Mouse (Mus musculus): ENCODE measurements at regions not wholly inside any gene's neighbourhood (a gene's known extent, or its start where the extent isn't known, plus 50 kb on each side); places are given as distances from the start of the nearest gene placed in this dataset.

- peak; percentile 68; the same call in 1 of the 2 replicates for ATAC-seq (replicated peaks; ENCODE audit: poor library complexity)
Measured at GRCm38 (mm10) chr11:19554947-19555770, 369.0 kb upstream of the Spred2 start.

DNA sequence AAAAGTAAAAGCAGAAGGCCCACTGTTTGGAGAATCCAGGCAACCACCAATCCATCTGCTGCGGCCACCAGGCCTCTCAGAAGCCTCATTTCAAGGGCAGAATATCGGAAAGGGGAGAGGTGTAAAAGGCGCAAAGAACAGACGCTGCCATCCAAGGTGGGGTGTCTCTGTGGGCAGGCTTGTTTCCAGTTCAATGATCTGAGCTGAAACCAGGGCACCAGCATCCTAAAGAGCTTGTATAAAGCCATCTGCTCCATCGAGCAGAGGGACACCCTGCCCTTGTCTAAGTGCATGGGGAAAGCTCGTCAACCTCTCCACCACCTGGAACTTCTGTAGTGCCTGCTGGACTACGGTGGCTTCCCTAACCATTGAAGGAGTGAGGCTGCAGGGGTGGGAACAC, 363.7 kb upstream of the Spred2 start:
- ATAC-seq (replicated peaks; ENCODE audit: poor library complexity), result no peak

DNA sequence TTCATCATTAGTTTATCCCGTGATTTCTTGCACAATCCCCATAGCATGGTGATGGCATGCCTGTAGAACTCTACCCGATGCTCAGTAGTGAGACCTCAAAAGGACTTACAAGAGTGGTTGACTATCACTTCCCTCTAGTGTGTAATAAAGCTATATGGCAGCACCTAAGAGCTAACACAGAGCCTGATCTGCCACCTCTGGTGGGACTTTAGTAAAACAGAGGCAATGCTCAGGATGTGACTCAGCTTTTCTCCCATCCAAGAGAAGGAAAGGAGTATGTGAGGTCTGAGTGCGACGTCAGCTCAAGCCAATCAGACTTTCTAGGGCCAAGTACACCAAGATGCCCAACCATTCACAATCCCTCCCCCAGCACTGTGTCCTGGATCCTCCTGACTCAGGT, 361.5 kb upstream of the Spred2 start:
- ATAC-seq (replicated peaks; ENCODE audit: poor library complexity), result 0 out of 2 replicates have a peak, but pooled peaks have one; percentile 14

GRCm38 (mm10) chr11:19585228-19585627, 338.9 kb upstream of the Spred2 start:
- ATAC-seq (replicated peaks; ENCODE audit: poor library complexity), result no peak

DNA sequence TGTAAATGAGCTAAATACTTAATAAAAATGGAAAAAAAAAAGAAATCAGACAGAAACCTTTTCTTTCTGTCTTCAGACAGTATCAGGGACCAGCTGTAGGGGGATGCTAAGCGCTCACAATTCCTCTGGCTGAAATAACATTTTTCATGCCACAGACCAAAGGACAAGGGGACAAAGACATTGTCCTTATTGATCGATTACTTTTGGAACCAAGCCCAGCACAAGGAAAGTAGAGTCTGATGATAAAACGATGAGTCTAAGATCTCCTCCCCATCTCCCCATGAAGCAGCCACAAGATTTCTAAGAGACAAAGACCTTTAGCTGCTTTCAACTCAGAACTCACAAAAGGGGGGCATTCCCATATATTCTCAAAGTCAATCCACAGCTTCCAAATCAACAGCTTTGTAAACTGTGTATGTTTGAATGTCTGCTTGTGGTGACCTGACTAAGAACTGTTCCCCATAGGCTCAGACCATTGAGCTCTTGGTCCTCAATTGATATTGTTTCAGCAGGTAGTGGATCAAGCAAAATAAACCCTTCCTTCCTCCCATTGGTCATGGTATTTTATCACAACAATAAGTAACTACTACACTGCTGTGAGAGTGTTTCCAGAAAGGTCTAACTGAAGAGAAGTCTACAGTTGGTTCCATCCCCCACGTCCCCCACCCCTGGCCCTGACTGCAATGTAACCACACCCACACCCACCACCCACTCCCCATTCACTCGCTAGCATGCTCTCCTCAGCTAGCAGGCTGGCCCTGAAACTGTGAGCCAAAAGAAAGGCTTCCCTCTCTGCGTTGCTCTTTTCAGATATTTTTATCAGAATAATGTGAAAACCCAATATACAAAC, 331.4 kb upstream of the Spred2 start:
- ATAC-seq (replicated peaks; ENCODE audit: poor library complexity), result no peak

- no peak for ATAC-seq (replicated peaks; ENCODE audit: poor library complexity)
Measured at GRCm38 (mm10) chr11:19595107-19595506, 329.1 kb upstream of the Spred2 start.

GRCm38 (mm10) chr11:19596336-19596735, 327.8 kb upstream of the Spred2 start:
- ATAC-seq (replicated peaks; ENCODE audit: poor library complexity), result no peak

GRCm38 (mm10) chr11:19599433-19599832, 324.7 kb upstream of the Spred2 start:
- no peak for ATAC-seq (replicated peaks; ENCODE audit: poor library complexity)

DNA sequence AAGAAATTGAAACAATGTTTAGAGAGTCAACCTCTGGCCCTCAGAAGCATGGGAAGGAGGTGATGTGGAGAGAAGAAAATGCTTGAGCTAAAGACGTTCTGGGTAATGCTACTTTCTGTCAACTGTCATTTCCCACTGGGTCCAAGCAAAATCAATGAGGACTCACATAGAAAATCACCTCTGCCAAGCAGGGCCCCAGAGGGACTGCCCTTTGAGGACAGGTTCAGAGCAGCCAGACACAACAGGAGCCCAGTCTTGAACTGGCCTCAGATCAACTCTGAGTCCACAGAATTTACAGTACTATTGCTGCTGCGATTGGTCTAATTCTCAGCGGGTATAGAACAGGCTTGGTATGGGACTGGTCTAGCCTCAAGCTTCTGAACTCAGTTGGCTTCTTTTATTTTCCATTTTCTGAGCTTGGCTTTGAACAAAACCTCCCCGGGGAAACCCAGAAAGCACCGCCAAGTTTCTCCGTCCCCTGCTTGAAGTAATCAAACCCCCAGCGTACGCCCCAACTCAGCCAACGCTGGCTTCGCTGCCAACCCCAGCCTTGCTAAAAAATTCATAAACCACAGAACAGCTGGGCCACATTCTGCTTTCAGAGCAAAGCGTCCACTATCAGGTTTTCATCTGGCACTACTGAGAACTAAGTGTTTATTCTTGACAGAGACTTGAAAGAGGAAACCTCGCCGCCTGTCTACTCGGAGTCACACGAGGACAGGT, 322.8 kb upstream of the Spred2 start:
- ATAC-seq (replicated peaks; ENCODE audit: poor library complexity), result no peak

GRCm38 (mm10) chr11:19602496-19602895, 321.7 kb upstream of the Spred2 start:
- ATAC-seq (replicated peaks; ENCODE audit: poor library complexity), result no peak

GRCm38 (mm10) chr11:19605602-19606001, 318.6 kb upstream of the Spred2 start:
- no peak for ATAC-seq (replicated peaks; ENCODE audit: poor library complexity)

DNA sequence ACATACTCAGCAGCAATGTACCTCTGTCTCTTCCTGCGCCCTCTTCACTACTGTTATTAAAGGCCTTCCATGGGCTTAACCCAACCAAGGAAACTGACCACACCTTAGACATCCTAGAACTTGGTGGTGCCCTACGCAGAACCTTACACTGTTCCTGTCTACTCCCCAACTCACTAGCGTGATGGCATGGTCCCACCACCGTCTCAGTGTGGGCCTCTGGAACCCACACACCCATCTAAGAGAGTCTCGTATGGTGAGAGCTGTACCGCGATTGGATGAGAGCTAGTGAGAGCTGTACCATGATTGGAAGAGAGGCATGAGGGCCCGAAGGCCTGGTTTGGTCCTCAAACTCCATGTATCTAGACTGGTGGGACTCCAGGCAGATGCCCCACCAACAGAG, 317.2 kb upstream of the Spred2 start:
- ATAC-seq (replicated peaks; ENCODE audit: poor library complexity), result no peak

- ATAC-seq (replicated peaks; ENCODE audit: poor library complexity), result peak; percentile 37; the same call in 1 of the 2 replicates
Measured at GRCm38 (mm10) chr11:19607941-19608340, 316.2 kb upstream of the Spred2 start.

DNA sequence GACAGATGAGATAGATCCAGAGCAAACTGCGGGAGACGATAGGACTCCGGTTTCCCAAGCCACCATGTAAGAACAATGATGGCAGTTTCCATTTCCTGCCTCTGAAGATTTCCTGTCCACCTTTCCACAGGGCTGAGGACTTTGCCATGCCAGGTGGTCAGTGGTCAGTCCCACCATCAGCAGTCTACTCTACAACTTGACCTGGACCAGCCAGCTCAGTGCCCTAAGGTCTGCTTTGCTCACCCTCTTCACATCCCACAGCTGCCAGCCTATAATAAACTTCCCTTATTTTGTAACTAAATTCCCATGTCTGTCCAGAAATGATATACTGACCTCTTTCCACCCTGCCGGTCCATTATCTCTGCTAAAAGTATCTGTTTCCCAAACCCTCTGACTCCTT, 315.7 kb upstream of the Spred2 start:
- ATAC-seq (replicated peaks; ENCODE audit: poor library complexity), result no peak

- no peak for ATAC-seq (replicated peaks; ENCODE audit: poor library complexity)
Measured at GRCm38 (mm10) chr11:19610559-19610958, 313.6 kb upstream of the Spred2 start.

DNA sequence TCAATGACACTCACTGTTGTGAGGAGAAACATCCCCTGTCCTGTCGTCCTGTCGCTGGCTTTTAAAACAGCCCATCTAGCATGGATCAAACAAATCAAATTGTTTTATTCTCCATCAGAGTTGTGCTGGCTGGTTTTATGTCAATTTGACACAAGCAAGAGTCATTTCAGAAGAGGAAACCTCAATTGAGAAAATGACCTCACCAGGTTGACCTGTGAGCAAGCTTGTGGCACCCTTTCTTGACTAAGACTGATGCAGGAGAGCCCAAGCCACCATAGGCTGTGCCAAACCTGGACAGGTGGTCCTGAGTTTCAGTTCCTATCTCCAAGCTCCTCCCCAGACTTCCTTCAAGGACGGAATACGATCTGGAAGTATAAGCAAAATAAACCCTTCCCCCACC, 313.0 kb upstream of the Spred2 start:
- no peak for ATAC-seq (replicated peaks; ENCODE audit: poor library complexity)

DNA sequence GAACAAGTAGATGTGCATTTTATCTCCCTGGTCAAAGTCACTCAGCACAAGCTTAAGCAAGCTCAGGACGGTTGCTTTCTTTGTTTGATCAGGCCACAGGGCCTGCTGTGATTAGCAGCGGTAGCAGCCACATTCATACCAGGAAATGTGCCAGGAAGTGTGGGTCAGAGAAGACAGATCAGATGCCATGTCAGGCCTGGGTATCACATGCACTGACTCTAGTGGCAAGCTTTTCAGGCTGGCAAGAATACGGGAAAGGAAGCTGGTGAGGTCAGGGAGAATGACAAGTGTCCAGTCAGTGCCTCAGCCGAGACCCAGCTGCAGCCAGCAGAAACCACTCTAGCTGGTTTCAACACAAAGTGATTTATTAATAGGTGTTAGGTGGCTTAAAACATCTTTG, 307.7 kb upstream of the Spred2 start:
- peak; percentile 77 for ATAC-seq (replicated peaks; ENCODE audit: poor library complexity)

DNA sequence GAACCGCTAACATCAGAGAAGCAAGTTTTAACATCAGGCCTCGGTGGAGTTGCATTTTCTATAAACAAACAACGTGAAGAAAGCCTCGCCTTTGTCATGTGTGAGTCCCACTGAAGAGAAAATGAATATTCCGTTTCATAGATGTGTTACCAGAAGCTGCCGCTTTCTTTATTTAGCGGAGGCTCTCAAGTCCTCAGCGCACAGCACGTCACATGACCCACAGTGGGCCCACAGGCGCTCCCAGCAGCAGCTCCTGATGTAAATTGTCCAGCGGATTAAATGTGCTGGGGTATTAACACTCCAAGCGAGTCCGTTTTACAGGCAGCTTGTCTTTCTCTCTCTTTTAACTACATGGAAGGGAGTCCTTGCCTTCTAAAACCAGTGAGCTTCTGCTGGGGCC, 304.7 kb upstream of the Spred2 start:
- ATAC-seq (replicated peaks; ENCODE audit: poor library complexity), result no peak

DNA sequence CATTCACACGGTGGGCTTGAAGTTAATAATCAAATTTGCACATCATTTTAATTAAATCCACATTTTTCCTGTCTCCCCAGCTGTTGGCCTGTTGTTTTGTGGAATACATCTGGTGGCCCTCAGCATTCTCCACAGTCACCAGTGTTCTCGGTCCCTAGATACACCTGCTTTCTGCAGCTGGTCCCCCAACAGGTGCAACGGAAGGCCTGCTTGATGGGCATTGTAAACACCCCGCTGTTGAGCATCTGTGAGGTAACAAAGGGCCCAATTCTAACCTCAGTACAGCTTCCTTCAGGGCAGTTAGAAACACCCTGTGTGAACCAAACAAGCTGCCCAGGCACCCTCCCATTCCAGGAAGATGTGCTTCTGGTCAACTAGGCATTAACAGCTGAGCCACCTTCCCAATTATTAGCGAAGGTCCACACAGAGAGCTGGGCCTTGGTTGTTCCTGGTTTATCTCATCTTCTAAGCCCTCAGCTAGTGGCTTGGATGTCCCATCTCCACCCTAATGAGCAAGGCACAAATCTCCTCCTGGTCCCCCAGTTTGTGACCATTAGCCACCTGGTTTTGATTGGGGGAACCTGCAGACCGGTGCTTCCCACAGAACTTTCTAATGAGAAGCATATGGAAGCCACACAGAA, 293.0 kb upstream of the Spred2 start:
- ATAC-seq (replicated peaks; ENCODE audit: poor library complexity), result no peak

DNA sequence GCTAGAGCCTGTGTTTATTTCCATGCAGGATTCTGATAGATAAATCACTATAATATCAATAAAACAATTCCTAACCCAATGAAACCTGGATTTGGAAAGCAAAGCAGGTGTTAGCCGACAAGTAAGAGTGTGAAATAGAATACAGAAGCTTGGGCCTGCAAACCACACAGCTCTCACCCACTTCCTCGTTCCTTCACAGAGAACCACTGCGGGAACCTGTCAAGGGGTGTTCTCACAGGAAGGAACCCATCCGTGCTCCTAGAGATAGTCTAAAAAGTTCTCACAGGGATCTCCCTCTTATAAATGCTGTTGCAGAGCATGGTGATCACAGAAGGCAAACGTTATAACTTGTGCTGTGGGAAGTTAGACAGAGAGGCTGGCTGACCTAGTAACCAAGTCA, 291.7 kb upstream of the Spred2 start:
- peak; percentile 82 for ATAC-seq (replicated peaks; ENCODE audit: poor library complexity)

DNA sequence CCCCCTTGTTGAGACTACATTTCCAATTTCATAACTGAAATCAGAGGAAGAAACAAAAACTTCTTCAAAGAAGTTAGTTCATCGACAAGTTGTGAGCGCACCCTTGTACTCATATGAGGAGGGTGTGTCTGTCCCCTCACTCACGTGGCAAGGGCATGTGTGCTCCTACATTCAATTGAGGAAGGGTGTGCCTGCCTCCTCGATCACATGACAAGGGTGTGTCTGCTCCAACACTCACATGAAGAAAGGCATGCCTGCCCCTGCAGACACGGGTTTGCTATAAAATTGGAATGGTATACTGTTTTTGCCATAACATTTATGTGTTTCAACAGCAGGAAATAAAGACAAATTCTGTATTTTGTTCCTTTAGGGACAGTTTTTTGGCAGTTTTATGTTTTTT, 290.6 kb upstream of the Spred2 start:
- 0 out of 2 replicates have a peak, but pooled peaks have one; percentile 16 for ATAC-seq (replicated peaks; ENCODE audit: poor library complexity)
